Mouse (Mus musculus) C2C12 (cell line): ENCODE results near the gene Capn5. TPM values are rescaled to one million over a fixed set of nuclear protein-coding genes. Genes with fewer than 3 reads are reported as not detected.

Source experiments
- H3K27me3 ChIP-seq: one replicate; pipeline ENCODE4 v1.6.1; 2011; ENCODE audit not compliant: control insufficient read depth, insufficient read depth, insufficient read length
- H3K36me3 ChIP-seq: one replicate; pipeline ENCODE4 v1.6.1; 2011; ENCODE audit not compliant: control insufficient read depth, insufficient read depth
- H3K4me3 ChIP-seq: one replicate; pipeline ENCODE4 v1.5.1; 2011; ENCODE audit warnings: mild to moderate bottlenecking, control low read depth; ENCODE audit not compliant: poor library complexity, insufficient read depth, severe bottlenecking
- H3K79me2 ChIP-seq: one replicate; pipeline ENCODE4 v1.6.1; 2011; ENCODE audit not compliant: control insufficient read depth, insufficient read depth
- H3K79me3 ChIP-seq: one replicate; pipeline ENCODE4 v1.6.1; 2011; ENCODE audit warnings: low read depth, control low read depth
- H3ac ChIP-seq: one replicate; pipeline ENCODE3; 2011; ENCODE audit warnings: low read depth; ENCODE audit not compliant: control insufficient read depth, insufficient read length
- CEBPB ChIP-seq: IDR thresholded peaks from one replicate; pipeline ENCODE4 v1.6.1; 2011; ENCODE audit warnings: low read depth, mild to moderate bottlenecking, control low read depth, moderate library complexity
- CTCF ChIP-seq: IDR thresholded peaks from one replicate; pipeline ENCODE4 v1.5.1; 2011; ENCODE audit not compliant: control insufficient read depth, insufficient read depth, insufficient read length
- FOSL1 ChIP-seq: IDR thresholded peaks from one replicate; pipeline ENCODE4 v1.8.0; 2011; ENCODE audit warnings: mild to moderate bottlenecking, low read length; ENCODE audit not compliant: poor library complexity, insufficient read depth, severe bottlenecking
- MAX ChIP-seq: IDR thresholded peaks from one replicate; pipeline ENCODE4 v1.6.1; 2011; ENCODE audit warnings: mild to moderate bottlenecking, control low read depth
- MYOD1 ChIP-seq: IDR thresholded peaks from one replicate; pipeline ENCODE4 v1.6.1; 2011; ENCODE audit warnings: low read depth; ENCODE audit not compliant: control insufficient read depth, insufficient read length
- MYOG ChIP-seq: IDR thresholded peaks from one replicate; pipeline ENCODE4 v1.6.1; 2011; ENCODE audit not compliant: control insufficient read depth, insufficient read length; ENCODE audit errors: extremely low read depth
- USF1 ChIP-seq: IDR thresholded peaks from one replicate; pipeline ENCODE4 v1.6.1; 2011; ENCODE audit warnings: low read depth, mild to moderate bottlenecking, control low read depth, moderate library complexity
- polyA plus RNA-seq: library from polyadenylated mRNA; unstranded; fragments of >200 nt; fragmentation: generic; extraction: Trizol; gene quantifications from one replicate; pipeline ENCODE4 v1.2.1, GENCODE M21; 2012; ENCODE audit warnings: missing spikeins

The Capn5 gene
- polyA plus RNA-seq, 1 experiment, result 2.5 TPM

GRCm38 (mm10) chr7:98173408-98173807, 4.7 kb downstream of the Capn5 start:
- H3K27me3 ChIP-seq, result no peaks in the 10 kb centered on the region
- TF ChIP-seq CEBPB (no peak), CTCF (no peak), MYOD1 (no peak), FOSL1 (no peak), MYOG (no peak), MAX (no peak), USF1 (no peak)
- H3K79me3 ChIP-seq, result no peaks in the 10 kb centered on the region

DNA sequence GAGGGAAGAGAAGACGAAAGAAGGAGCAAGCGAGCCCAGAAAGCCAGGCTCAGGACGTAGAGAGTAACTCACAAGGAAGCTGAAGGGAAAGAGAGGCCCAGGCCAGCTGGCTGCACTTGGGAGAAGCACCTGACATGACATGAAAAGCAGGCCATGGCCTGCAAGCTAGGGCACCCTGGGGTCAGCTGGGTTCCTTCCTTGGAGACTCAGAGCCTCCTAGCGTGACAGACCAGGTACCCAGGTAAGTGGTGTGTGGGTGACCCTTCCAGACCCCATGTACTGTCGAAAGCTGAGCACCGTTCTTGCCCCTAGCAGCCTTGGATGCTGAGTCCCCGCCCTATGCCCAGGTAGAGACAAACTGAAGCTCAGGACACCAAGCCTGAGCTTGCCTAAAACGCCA, 5.4 kb downstream of the Capn5 start:
- Histone ChIP-seq H3K36me3 (no peaks in the 10 kb centered on the region), H3K4me3 (no peak overlapping the region)

More at GRCm38 (mm10) chr7:98173408-98173807, 4.7 kb downstream of the Capn5 start:
- no peaks in the 10 kb centered on the region for H3K79me2 ChIP-seq
- H3ac ChIP-seq, result no peak overlapping the region
- H3K36me3 ChIP-seq, result no peaks in the 10 kb centered on the region
- no peak overlapping the region for H3K4me3 ChIP-seq

DNA sequence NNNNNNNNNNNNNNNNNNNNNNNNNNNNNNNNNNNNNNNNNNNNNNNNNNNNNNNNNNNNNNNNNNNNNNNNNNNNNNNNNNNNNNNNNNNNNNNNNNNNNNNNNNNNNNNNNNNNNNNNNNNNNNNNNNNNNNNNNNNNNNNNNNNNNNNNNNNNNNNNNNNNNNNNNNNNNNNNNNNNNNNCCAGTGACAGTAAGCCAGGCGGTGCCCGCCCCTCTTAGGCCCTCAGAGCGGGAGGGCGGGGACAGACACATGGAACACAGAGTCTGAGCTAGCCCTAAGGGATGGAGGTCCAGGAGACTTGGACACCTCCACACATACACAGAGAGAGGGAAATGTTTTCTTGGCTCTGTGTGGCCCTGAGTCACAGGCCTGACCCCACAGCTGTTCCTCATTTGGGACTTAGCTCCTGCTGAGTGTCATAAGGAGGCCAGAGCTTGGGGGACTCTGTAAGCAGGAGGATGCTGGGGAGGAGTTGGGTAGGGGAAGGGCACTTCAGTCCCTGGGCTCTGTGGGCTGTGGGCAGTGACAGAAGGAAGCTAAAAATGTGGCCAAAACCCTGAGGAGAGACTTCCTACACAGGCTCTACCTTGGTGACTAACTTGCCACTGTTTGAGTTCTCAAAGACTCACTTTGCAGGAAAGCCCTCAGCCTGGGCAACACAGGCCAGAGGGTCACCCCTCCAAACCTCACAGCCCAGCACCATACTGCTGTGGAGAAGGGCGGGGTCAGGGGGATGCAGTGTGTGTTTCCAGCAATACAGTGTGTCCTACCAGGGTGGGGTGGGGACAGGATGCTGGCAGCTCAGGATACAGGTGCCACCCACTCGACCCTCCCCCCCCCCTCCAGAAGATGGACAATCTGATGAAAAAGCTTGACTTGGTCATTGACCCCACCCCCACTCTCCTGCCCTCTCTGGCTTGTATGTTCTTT, 6.7 kb downstream of the Capn5 start:
- H3ac ChIP-seq, result no peak overlapping the region
- no peaks in the 10 kb centered on the region for H3K79me2 ChIP-seq
- TF ChIP-seq USF1 (no peak), CEBPB (no peak), FOSL1 (no peak), CTCF (no peak), MAX (peak; percentile 69), MYOG (no peak), MYOD1 (peak; percentile 59)
- no peak overlapping the region for H3K4me3 ChIP-seq
- no peaks in the 10 kb centered on the region for H3K79me3 ChIP-seq
- H3K36me3 ChIP-seq, result no peaks in the 10 kb centered on the region
- no peaks in the 10 kb centered on the region for H3K27me3 ChIP-seq

More for the DNA sequence above, 5.4 kb downstream of the Capn5 start:
- Histone ChIP-seq H3ac (no peak overlapping the region), H3K27me3 (no peaks in the 10 kb centered on the region), H3K79me3 (no peaks in the 10 kb centered on the region), H3K79me2 (no peaks in the 10 kb centered on the region)
- no peak for TF ChIP-seq USF1
- no peak for TF ChIP-seq CTCF
- no peak for TF ChIP-seq FOSL1

DNA sequence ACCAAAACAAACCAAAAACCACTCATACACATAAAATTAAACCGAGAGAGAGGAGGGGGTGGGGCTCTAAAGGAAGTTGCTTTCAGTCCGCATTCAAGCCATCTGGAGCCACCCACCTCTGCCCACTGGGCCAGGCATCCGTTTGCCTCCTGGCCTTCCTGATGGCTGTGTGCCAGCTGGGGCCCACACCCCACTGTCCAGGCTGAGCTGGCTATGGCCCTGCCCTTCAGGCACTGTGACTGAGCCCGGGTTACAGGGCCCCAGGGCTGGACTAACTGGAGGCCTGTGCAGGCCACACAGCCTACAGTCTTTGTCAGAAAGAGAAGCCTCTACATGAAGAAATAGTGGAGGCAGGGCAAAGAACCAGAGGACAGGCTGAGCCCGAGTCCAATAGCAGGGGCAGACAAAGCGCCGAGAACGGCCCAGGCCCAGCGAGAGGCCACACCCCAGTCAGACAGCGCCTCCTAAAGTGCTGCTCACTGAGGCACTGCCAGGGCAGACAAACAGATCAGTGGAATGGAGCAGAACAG, 13.0 kb downstream of the Capn5 start:
- Histone ChIP-seq H3K79me3 (no peaks in the 10 kb centered on the region), H3ac (no peak overlapping the region), H3K36me3 (no peaks in the 10 kb centered on the region), H3K27me3 (no peaks in the 10 kb centered on the region), H3K4me3 (no peak overlapping the region), H3K79me2 (no peaks in the 10 kb centered on the region)
- TF ChIP-seq FOSL1 (no peak), MAX (no peak), CTCF (no peak), CEBPB (no peak), MYOG (no peak), MYOD1 (no peak), USF1 (no peak)

GRCm38 (mm10) chr7:98164382-98164998, 13.6 kb downstream of the Capn5 start:
- H3K27me3 ChIP-seq, result no peaks in the 10 kb centered on the region

More at GRCm38 (mm10) chr7:98164382-98164998, 13.6 kb downstream of the Capn5 start:
- H3K36me3 ChIP-seq, result no peaks in the 10 kb centered on the region
- H3K79me3 ChIP-seq, result no peaks in the 10 kb centered on the region
- no peaks in the 10 kb centered on the region for H3K79me2 ChIP-seq
- H3ac ChIP-seq, result no peak overlapping the region
- H3K4me3 ChIP-seq, result no peak overlapping the region
- TF ChIP-seq MAX (no peak), FOSL1 (no peak), USF1 (no peak), MYOD1 (no peak), MYOG (no peak), CEBPB (no peak), CTCF (no peak)
